Mouse (Mus musculus): ENCODE results near the gene Ide. TPM values are rescaled to one million over a fixed set of nuclear protein-coding genes. Genes with fewer than 3 reads are reported as not detected.

Ide gene
- polyA plus RNA-seq, 1 experiment: 94.3 TPM

DNA sequence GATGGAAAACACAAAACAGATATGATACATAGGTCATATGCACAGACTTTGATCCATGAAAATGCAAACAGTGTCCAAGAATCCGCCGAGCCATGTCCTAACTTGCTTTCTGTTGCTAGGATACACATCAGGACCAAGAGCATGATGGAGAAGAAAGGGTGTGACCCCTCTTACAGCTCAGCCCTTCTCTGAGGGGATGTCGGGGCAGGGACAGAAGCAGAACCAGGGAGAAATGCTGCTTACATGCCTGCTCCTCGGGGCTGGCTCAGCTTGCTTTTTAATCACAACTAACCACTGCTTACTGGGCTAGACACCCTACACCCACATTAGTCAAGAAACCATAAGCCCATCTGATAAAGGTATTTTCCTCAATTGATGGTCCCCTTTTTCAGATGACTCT lies 33.6 kb downstream of the Ide start:
- H3K4me3 ChIP-seq (ENCODE audit: insufficient read depth, low read depth, low read length): no peak overlapping the region
- TF ChIP-seq CTCF (IDR thresholded peaks at IDR 0.05; ENCODE audit: insufficient read depth, low read depth, low read length) (no peak), POLR2A (IDR thresholded peaks at IDR 0.05; ENCODE audit: insufficient read depth, low read depth, low read length) (no peak)
- H3K4me1 ChIP-seq (ENCODE audit: control insufficient read depth, insufficient read depth, low read length): peaks cover 2% of the 10 kb centered on the region; the same call in 1 of the 2 replicates
- 71% methylated on average over 4 of the region's 4 CpGs for whole genome bisulfite sequencing
- H3K27ac ChIP-seq (ENCODE audit: insufficient read depth, low read depth, low read length): no peak overlapping the region

GRCm38 (mm10) chr19:37301733-37302132 lies 35.9 kb downstream of the Ide start:
- no peaks in the 10 kb centered on the region for H3K4me1 ChIP-seq (ENCODE audit: control insufficient read depth, insufficient read depth, low read length)
- H3K27ac ChIP-seq (ENCODE audit: insufficient read depth, low read depth, low read length): no peak overlapping the region
- H3K4me3 ChIP-seq (ENCODE audit: insufficient read depth, low read depth, low read length): no peak overlapping the region
- 78% methylated on average over 3 of the region's 3 CpGs for WGBS
- TF ChIP-seq POLR2A (IDR thresholded peaks at IDR 0.05; ENCODE audit: insufficient read depth, low read depth, low read length): no peak
- no peak for TF ChIP-seq CTCF (IDR thresholded peaks at IDR 0.05; ENCODE audit: insufficient read depth, low read depth, low read length)

GRCm38 (mm10) chr19:37291676-37292075 lies 46.0 kb downstream of the Ide start:
- TF ChIP-seq CTCF (IDR thresholded peaks at IDR 0.05; ENCODE audit: insufficient read depth, low read depth, low read length) (no peak), POLR2A (IDR thresholded peaks at IDR 0.05; ENCODE audit: insufficient read depth, low read depth, low read length) (no peak)
- Histone ChIP-seq H3K4me3 (ENCODE audit: insufficient read depth, low read depth, low read length) (no peak overlapping the region), H3K4me1 (ENCODE audit: control insufficient read depth, insufficient read depth, low read length) (no peaks in the 10 kb centered on the region), H3K27ac (ENCODE audit: insufficient read depth, low read depth, low read length) (no peak overlapping the region)
- WGBS: 59% methylated on average over 4 of the region's 4 CpGs

- Histone ChIP-seq H3K27ac (ENCODE audit: insufficient read depth, low read depth, low read length) (no peak overlapping the region), H3K4me3 (ENCODE audit: insufficient read depth, low read depth, low read length) (no peak overlapping the region), H3K4me1 (ENCODE audit: control insufficient read depth, insufficient read depth, low read length) (no peaks in the 10 kb centered on the region)
- WGBS: 95% methylated on average over 8 of the region's 8 CpGs
- no peak for TF ChIP-seq POLR2A (IDR thresholded peaks at IDR 0.05; ENCODE audit: insufficient read depth, low read depth, low read length)
- no peak for TF ChIP-seq CTCF (IDR thresholded peaks at IDR 0.05; ENCODE audit: insufficient read depth, low read depth, low read length)
These were observed 46.7 kb downstream of the Ide start for GRCm38 (mm10) chr19:37290906-37291305.

GRCm38 (mm10) chr19:37284775-37285174 lies 52.9 kb downstream of the Ide start:
- 93% methylated on average over 9 of the region's 9 CpGs for WGBS
- no peak overlapping the region for H3K4me3 ChIP-seq (ENCODE audit: insufficient read depth, low read depth, low read length)
- no peak overlapping the region for H3K27ac ChIP-seq (ENCODE audit: insufficient read depth, low read depth, low read length)
- TF ChIP-seq POLR2A (IDR thresholded peaks at IDR 0.05; ENCODE audit: insufficient read depth, low read depth, low read length) (no peak), CTCF (IDR thresholded peaks at IDR 0.05; ENCODE audit: insufficient read depth, low read depth, low read length) (no peak)
- no peaks in the 10 kb centered on the region for H3K4me1 ChIP-seq (ENCODE audit: control insufficient read depth, insufficient read depth, low read length)

DNA sequence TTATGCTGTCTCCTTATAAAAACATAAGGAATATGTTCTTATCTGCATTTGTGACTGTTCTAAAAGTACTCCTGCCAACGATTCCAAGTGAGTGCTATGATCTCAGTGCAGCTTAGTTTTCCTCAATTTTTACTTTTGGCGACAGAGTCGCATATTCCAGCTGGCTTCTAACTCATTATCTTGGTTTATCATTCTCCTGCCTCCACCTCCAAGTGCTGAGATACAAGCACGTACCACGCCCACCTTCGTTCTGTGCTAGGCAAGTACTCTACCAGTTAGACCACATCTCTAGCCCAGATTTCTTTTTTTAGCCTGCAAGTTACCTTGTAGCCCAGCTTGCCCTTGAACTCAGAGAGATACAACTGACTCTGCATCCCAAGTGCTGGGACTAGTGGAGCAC lies 54.5 kb downstream of the Ide start:
- Histone ChIP-seq H3K4me1 (ENCODE audit: control insufficient read depth, insufficient read depth, low read length) (no peaks in the 10 kb centered on the region), H3K4me3 (ENCODE audit: insufficient read depth, low read depth, low read length) (no peak overlapping the region), H3K27ac (ENCODE audit: insufficient read depth, low read depth, low read length) (no peak overlapping the region)
- TF ChIP-seq POLR2A (IDR thresholded peaks at IDR 0.05; ENCODE audit: insufficient read depth, low read depth, low read length) (no peak), CTCF (IDR thresholded peaks at IDR 0.05; ENCODE audit: insufficient read depth, low read depth, low read length) (no peak)
- WGBS: 80% methylated on average over 6 of the region's 6 CpGs

- TF ChIP-seq CTCF (IDR thresholded peaks at IDR 0.05; ENCODE audit: insufficient read depth, low read depth, low read length): no peak
- Histone ChIP-seq H3K4me3 (ENCODE audit: insufficient read depth, low read depth, low read length) (no peak overlapping the region), H3K27ac (ENCODE audit: insufficient read depth, low read depth, low read length) (no peak overlapping the region), H3K4me1 (ENCODE audit: control insufficient read depth, insufficient read depth, low read length) (no peaks in the 10 kb centered on the region)
- 88% methylated on average over 1 of the region's 1 CpGs for WGBS
These were observed 55.9 kb downstream of the Ide start for GRCm38 (mm10) chr19:37281710-37282109.

GRCm38 (mm10) chr19:37279194-37279593 lies 58.5 kb downstream of the Ide start:
- no peak overlapping the region for H3K4me3 ChIP-seq (ENCODE audit: insufficient read depth, low read depth, low read length)
- 70% methylated on average over 1 of the region's 1 CpGs for WGBS
- no peak for TF ChIP-seq CTCF (IDR thresholded peaks at IDR 0.05; ENCODE audit: insufficient read depth, low read depth, low read length)
- no peak for TF ChIP-seq POLR2A (IDR thresholded peaks at IDR 0.05; ENCODE audit: insufficient read depth, low read depth, low read length)
- no peak overlapping the region for H3K27ac ChIP-seq (ENCODE audit: insufficient read depth, low read depth, low read length)
- H3K4me1 ChIP-seq (ENCODE audit: control insufficient read depth, insufficient read depth, low read length): peaks cover 6% of the 10 kb centered on the region

DNA sequence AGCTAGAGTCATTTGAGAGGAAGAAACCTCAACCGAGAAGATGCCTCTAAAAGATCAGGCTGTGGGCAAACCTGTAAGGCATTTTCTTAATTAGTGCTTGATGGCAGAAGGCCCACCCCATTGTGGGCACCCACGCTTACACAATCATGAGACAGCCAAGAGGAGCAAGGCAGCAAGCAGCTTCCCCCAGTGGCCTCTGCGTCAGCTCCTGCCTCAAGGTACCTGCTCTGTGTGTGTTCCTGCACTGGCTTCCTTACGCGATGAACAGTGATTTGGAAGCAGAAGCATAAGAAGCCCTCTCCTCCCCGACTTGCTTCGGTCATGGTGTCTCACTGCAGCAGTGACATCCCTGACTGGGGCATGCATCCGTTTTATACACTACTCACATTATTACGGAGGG lies 62.1 kb downstream of the Ide start:
- H3K27ac ChIP-seq (ENCODE audit: insufficient read depth, low read depth, low read length): peak overlapping the region; percentile 4; the same call in 1 of the 2 replicates

DNA sequence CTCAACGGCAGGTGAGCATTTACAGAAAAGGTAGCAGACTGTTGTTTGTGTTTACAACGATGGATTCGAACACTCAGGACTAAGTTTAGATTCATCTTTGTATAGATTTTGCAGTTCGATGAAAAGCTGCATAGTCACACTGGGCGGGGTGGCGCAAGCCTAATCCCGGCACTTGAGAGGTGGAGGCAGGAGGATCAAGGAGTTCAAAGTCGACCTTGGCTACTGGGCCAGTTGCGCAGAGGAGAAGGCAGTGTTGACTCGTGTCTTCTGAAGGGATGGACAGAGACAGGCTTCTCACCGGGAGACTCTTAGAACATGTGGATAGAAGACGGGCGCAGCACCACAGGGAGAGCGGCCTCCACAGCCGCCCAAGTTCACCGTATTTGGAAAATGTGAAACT lies 68.5 kb downstream of the Ide start:
- H3K4me1 ChIP-seq (ENCODE audit: control insufficient read depth, insufficient read depth, low read length): peaks cover 2% of the 10 kb centered on the region; the same call in 1 of the 2 replicates
- TF ChIP-seq CTCF (IDR thresholded peaks at IDR 0.05; ENCODE audit: insufficient read depth, low read depth, low read length): no peak
- TF ChIP-seq POLR2A (IDR thresholded peaks at IDR 0.05; ENCODE audit: insufficient read depth, low read depth, low read length): no peak
- 95% methylated on average over 16 of the region's 16 CpGs for WGBS
- H3K27ac ChIP-seq (ENCODE audit: insufficient read depth, low read depth, low read length): no peak overlapping the region
- H3K4me3 ChIP-seq (ENCODE audit: insufficient read depth, low read depth, low read length): no peak overlapping the region

More for the DNA sequence above, 62.1 kb downstream of the Ide start:
- H3K4me3 ChIP-seq (ENCODE audit: insufficient read depth, low read depth, low read length): no peak overlapping the region
- WGBS: 51% methylated on average over 9 of the region's 9 CpGs
- H3K4me1 ChIP-seq (ENCODE audit: control insufficient read depth, insufficient read depth, low read length): peaks cover 6% of the 10 kb centered on the region
- TF ChIP-seq CTCF (IDR thresholded peaks at IDR 0.05; ENCODE audit: insufficient read depth, low read depth, low read length) (no peak), POLR2A (IDR thresholded peaks at IDR 0.05; ENCODE audit: insufficient read depth, low read depth, low read length) (no peak)

Data from olfactory bulb, adult 2 months (tissue).